Mouse (Mus musculus) embryonic fibroblast, embryonic 13.5 days (primary cell): ENCODE data around the gene Ran.

ENCODE experiments used
- CTCF ChIP-seq: IDR thresholded peaks from 2 replicates; pipeline ENCODE4 v1.5.1; 2011; ENCODE audit warnings: mild to moderate bottlenecking, control low read depth, low read length, moderate library complexity, borderline replicate concordance; ENCODE audit not compliant: insufficient read depth
- POLR2A ChIP-seq: IDR thresholded peaks from 2 replicates; pipeline ENCODE4 v1.6.1; 2011; ENCODE audit warnings: low read depth, mild to moderate bottlenecking, control low read depth, low read length, moderate library complexity

DNA sequence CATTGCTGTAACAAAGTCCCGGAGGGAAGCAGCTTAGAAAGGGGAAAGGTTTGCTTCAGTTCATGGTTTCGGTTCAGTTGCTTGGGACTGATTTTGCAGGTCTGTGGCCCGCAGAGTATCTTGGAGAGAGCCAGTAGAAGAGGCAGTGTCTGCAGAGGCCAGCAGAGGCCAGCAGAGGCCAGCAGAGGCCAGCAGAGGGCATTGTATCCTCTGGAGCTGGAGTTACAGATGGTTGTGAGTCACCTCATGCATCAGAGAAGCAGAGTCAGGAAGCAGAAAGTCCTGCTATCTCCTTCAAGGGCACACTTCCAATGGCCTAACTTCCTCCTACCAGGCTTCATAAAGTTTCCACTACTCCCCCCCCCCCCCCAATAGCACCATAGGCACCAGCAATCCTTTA is 39.2 kb downstream of the Ran start:
- TF ChIP-seq CTCF, result no peak
- no peak for TF ChIP-seq POLR2A
